Mouse (Mus musculus) left cerebral cortex, postnatal 4 days (tissue): ENCODE results near the gene Hnrnpa0. TPM values are rescaled to one million over a fixed set of nuclear protein-coding genes. Genes with fewer than 3 reads are reported as not detected.

ENCODE experiments used
- DNase-seq: peaks from one replicate; pipeline ENCODE4 v3.0.0-alpha.2; 2022
- intact Hi-C: fragments of 180-260 bp; cut with DNase I; formaldehyde crosslinking; loops from one replicate; pipeline ENCODE4 v1.15.1; 2025
- total RNA-seq, 2 experiments: library from RNA; stranded (reverse); gene quantifications; 2 replicates each; pipeline ENCODE4 v1.2.3; 2021

Gene Hnrnpa0
- total RNA-seq, 2 experiments from 2014 or later: 224 to 244 TPM

DNA sequence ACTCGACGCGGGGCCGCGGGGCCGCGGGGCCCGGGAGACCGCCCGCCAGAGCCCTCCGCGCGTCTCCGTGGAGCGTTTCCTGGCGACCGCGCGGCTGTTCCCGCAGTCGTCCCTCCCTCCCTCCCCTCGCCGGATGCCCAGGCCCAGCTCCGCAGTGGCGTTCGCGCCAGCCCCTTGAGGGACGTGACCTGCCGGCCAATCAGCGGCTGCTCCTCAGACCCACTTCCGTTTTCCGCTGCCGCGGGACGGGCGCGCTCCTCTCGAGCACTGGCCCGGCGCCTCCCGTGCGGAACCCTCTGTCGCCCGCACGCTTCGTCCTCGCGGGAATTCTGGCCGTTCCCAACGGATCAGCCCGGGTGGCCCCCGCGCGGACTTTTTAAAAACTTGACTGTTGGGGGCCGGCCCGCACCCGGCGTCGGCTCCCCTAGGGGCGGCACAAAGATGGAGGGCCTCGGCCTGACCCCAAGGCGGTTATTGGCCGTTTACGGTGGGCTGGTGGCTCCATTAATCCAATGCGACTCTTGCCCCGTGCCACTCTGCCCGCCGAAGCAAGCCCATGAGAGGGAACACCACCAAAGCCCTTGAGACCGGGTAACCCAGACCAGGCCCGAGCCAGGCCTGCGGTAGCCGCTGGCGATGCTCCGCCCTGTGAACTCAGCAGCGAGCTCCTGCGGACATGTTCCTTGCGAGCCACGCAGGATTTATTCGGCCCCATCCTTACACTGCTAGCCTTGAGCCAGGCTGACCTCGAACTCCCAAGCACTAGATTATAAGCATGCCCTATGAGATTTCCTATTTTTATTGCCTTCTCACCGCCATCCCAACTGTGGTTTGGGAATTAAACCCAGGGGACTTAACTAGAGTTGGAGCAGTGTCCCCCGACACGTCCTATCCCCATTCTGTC, 664 bp upstream of the Hnrnpa0 start:
- peak; percentile 98 for DNase-seq
- intact Hi-C loops: no loop called here

DNA sequence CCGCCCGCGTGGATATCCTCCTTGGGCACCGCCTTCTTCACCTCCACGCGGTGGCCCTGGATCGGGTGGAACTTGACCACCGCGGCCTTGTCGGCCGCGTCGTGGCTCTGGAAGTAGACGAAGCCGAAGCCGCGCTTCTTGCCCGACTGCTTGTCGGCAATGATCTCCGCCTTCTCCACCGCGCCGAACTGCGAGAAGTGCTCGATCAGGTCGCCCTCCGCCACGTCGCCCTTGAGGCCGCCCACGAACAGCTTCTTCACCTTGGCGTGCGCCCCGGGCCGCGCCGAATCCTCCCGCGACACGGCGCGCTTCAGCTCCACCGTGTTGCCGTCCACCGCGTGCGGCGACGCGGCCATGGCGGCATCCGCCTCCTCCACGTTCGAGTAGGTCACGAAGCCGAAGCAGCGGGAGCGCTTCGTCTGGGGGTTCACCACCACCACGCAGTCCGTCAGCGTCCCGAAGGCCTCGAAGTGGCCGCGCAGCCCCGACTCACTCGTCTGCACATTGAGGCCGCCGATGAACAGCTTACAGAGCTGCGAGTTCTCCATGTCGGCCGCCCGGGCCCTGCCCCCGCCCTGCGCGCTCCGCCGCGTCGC, 492 bp downstream of the Hnrnpa0 start:
- no peak for DNase-seq
- intact Hi-C loops: no loop called here

DNA sequence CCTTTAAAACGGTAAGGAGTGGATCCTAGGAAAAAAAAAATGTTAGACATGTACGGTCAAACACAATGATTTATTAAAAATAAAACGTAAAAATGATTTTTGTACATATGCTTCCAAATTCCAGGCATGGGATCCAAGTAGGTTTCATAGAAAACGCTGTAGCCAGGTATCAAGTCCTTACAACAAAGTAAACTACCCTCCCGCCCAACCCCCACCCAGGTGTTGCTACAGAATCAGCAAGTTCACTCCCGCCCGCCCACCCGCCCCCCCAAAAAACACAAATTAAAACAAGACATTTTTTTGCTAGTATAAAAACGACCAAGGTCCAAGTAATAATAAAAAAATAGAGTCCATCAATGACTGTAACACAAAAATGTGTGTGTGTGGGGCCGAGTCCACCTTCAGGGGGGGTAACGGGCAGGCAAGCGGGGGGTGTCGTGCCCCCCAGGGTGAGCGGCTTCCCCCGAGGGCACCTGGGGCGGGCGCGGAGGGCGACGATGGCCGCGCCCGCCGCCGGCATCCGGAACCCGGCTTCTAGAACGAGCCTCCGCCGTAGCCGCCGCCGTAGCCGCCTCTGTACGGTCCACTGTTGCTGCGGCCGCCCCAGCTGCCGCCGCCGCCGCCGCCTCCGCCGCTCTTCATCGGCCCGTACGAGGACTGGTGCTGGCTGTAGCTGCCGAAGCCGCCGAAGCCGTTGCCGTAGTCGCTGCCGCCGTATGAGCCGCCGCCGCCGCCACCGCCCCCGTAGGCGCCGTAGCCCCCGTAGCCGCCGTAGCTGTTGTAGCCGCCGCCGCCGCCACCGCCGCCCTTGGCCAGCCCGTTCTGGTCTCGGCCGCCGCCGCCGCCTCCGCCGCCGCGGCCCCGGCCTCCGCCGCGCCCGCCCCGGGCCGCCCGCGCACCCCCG, 1.2 kb downstream of the Hnrnpa0 start:
- intact Hi-C loops: no loop called here
- DNase-seq: no peak

DNA sequence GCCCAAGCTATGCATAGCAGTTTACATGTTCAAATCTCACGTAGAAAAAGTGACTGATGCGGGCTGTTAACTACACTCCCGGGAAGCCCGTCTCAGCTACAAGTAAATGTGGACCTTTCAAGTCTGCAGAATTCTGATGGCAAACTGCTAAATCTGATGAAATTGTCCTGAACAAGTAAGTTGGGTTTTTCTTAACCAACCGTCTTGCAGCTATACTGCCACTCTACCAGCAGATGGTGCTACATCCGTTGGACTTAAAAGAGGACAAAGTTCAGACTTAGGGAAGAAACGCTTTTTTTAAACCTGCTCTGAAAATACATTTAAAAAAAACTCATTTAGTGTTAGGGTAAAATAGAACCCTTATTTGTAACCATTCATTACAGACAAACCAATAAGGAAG, 2.2 kb downstream of the Hnrnpa0 start:
- intact Hi-C loops: no loop called here
- no peak for DNase-seq

DNA sequence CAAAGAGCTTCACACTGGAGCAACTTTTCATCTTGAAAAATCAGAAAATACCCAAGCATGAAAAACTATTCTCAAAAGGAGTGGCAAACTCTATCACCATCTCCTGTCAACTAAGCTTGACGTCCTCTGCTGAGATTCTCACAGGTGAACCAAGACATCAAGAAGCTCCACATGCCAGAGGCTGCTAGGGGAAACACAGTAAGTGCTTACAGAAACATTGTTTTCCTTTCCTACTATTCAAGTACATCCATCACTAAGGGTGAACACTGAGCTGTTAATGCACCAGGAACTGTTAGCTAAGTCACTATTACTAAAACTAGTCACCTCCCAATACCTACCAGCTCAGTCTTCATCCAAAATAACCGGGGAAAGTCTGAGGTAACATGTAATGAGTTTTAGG, 3.4 kb downstream of the Hnrnpa0 start:
- intact Hi-C loops: no loop called here
- no peak for DNase-seq

DNA sequence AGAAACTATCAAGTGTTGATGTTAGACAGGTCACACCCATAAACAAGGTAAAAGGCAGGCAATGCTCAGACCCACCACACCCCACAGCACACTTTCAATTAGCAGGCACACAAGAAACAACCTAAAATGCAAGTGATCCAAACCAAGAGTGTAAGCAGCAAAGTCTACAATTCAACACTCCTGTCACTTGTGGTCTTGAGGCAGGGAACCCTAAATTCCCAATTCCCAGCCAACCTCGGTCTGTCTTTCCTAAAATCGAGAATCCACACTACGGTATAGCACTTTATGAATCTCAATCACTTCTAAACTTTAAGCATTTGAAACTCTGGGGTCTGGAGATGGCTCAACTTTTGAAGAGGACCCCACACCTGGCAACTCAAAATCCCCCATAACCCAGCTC, 4.1 kb downstream of the Hnrnpa0 start:
- intact Hi-C loops: no loop called here
- DNase-seq: no peak

DNA sequence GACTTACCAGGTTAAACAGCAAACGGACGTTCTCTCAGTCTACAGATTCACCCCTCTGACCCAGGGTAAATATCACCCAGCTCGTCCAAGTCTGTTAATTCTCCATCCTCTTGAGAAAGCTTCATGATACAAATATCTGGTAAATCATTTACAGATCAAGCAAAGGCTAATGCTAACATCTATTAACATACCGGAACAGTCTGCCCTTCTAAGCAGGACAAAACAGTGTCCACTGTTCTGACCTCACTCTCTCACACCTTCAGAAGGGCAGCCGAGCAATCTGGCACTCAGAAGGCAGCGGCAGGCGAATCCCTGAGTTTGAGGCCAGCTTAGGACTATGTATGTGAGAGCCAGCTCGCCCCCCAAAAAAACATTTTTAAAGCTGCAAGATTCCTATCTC, 5.0 kb downstream of the Hnrnpa0 start:
- intact Hi-C loops: no loop called here
- DNase-seq: no peak

DNA sequence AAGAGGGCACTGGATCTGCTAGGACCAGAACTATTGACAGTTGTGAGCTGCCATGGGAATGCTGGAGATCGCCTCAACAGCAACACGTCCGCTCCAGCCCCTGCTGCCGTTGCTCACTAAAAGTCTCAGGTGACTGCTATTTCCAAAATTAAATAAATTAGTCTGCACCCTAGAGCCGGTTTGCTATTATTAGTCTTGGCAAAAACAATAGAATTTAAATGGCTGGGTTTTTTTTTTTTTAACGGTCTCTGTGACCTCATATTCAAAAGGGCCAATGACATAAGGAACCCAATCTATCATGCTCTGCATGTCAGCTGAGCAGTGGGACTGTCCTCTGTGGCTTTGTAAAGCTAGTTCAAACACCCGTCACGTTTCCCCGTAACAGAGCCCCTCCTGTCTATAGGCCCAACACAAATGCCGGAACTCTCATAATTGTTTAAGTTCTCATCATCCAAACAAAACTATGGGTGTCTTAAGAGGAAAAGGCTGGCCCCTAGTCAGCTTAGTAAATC, 5.5 kb downstream of the Hnrnpa0 start:
- intact Hi-C loops: no loop called here
- DNase-seq: no peak

DNA sequence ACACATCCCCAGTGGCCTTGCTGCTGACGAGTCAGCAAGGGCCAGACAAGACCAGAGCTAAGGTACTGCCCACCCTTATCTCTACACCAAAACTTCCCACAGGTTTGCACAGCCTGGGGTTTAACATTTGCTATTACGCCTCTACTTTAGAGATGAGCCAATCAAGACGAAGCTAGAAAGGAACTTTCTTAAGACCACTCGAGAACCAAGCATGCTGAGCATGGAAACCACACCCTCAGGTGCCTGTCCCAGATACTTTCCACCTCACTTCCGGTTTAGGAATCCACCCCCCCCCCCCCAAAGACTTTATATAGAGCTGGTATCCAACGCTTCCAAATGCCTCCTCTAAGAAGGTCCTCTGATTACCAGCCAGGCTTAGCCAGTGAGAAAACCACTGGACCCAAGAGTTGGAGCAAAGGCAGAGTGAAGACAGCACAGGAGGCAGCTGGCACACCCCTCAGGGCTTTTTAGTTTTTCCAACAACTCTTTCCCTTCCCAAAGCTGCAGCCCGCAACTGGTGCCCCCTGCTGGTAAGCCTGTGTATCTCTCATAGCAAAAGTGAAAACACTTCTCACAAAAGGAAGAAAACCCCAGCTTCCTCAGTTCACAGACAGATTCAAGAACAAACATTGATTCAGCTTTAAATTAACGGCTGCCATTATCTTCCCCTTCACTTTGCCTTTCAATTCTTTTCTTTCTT, 10.9 kb downstream of the Hnrnpa0 start:
- DNase-seq: peak; percentile 71
- intact Hi-C loops: loop anchor here (2.0 kb wide), 1 partner anchor 105 kb away; no protein-coding TSS in a partner anchor

DNA sequence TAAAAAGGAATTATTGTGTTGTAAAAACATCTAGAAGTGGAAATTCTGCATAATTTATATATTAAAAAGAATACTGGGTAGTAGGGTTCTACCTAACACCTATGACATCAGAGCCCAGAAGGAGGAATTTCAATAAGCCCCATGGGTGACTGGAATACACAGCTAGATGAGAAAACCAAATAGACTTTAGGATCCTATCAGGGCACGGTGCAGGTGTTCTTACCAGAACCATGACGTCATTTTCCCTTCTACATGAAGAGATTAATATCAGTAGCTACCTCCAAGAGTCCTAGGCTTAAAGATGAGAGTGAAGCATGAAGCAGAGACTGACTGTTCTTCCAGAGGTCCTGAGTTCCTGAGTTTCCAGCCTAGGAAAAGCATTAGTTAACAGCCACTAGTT, 11.6 kb downstream of the Hnrnpa0 start:
- intact Hi-C loops: loop anchor here (2.0 kb wide), 1 partner anchor 104 kb away; no protein-coding TSS in a partner anchor
- DNase-seq: no peak

DNA sequence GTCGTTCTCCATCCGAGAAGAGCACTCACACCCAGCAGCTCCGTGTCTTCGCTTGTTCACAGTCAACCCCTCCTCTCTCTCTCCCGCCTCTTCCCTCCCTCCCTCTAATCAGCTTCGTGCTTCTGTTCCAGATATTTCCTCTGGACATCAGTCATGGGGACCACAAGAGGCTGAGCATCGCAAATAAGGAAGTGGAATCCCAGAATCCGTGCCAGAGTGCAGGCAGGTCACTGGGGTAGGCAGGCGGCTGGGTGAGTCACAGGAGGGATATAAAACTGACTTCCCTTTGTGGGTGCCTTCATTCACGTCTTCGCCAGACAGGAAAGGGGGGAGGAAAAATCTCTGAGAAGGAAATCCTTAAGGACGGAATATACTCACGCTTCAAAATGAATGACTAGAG, 13.1 kb downstream of the Hnrnpa0 start:
- intact Hi-C loops: no loop called here
- no peak for DNase-seq

DNA sequence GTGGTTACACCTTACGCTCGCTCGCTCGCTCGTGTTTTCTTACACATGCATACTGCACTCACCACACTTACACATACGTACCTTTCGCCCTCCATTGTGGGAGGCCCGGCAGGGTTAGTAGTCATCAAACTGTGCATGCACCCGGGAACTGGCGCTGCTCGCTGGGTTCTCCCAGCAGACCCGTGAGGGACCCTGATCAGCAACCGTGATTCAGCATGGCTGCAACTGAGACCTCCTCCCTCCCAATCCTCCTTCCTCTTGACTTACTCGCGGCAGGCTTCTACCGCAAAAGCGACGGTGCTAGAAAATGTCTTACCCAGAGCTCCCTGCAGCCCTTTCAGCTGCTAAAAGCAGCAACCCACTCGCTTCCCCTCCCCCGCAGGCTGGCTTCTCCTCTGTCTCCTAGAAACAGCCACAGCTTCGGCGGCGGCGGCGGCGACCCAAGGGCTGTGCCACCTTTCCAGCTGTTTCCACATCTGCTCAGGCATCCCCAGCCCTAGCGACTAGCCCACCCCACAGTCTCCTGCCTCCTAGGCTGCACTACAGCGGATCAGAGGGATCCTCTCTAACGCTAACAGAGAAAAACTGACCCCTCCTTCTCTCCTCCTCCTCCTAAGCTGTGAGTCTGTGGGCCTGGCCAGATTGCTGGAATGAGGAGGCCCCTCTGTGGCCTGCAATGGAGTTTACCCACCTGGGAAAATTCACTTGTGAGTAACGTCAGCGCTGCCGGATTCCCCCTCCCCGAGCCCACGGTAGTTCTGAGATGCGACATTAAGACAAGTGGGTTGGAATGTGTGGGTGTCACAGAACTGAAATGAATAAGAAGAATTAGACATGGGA, 15.1 kb downstream of the Hnrnpa0 start, which contains the start of gene Klhl3:
TSS of gene Klhl3 (minus strand) at position 532 of the 840 bp plus-strand sequence.
- intact Hi-C loops: no loop called here
- DNase-seq: peak; percentile 71

DNA sequence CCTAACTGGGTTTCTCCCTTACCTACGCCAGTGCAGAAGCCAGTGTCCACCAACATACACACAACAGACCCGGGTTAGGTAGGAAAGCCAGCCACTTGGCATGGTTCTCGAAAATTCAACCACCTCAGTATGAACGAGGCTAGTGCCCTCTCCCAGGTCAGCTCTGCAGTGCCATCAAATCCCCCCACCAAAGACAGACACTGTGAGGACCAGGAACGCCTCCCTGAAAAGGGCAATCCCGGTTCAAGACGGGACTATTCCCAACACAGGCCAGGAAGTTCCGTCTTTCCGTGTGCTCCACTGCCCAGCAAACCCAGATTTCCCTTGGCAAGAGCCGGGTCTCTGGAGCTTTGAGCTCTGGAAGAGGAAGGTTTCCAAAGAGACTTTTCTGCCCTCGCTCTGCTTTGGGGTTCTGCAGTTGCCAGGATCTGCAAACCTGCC, 15.7 kb downstream of the Hnrnpa0 start:
- intact Hi-C loops: no loop called here
- peak; percentile 26 for DNase-seq

DNA sequence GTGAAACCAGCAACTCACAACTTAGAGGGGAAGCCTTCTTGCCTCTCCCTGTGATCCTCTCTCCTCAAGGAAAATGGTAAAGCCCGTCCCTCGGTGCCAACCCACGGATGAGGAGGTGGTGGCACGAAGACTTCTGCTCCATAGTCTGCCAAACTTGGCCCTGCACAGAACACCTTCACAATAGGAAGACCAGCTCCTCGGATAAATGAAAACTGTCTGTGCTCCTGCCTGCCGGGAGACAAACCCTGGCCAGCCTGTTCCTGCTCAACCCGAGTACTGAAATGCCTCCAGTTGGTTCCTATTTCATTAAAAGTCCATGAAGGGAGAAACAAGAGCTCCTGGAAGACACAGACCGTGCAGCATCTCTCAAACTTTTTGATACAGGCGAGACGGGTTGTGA, 16.2 kb downstream of the Hnrnpa0 start:
- no peak for DNase-seq
- intact Hi-C loops: no loop called here

DNA sequence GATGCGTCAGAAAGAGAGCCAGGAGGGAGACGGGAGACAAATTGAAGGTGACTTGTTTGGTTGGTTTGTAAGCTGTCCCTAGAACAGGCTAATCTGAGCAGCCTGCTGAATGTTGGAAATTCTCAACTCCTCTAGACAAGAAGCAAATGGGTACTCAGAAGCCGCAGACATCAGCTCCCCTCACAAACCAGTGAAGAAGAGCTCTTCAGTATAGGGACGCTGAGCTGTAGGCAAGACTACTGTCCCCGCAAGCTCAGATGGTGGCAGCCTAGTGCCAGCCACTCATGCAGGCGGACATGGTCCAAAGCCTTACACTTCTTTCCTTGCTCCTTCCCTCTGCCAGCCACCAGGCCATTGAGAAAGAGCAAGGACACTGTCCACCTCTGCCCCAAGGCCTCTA, 17.1 kb downstream of the Hnrnpa0 start:
- no peak for DNase-seq
- intact Hi-C loops: no loop called here

DNA sequence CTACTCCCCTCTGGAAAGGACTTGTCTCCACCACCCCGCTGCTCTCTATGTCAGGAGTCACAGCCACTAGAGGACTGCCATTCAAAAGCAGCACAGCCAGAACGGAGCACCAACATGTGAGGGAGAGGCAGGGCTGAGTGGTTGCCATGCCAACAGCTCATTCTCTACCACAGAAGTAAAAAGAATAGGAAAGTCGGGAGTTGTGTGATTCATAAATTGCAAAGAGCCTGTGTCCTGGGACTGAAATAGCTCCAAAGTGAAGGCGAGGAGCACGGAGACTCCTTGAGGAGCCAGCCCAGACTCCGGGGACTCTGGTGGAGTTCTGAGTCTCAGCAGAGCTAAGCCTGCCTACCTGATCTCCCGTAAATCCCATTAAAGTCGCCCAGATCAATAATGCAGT, 37.7 kb downstream of the Hnrnpa0 start:
- intact Hi-C loops: no loop called here
- peak; percentile 25 for DNase-seq

DNA sequence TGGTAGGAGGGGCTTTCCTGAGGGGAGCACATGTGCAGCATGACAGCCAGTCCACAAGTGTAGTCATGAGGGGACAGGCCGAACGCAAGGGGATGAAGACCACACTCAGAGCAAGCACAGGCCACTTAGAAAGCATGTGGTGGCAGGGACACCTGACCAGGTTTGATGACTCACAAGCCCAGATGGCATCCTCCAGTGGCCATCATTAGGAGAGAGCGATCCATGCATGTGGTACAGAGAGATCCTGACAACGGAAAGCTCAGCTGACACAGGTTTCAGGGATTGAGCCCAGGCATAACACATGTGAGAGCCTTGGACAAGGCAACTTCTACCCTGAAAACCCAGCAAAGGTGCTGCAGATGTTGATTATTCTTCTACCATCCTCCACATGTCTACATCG, 44.0 kb downstream of the Hnrnpa0 start:
- DNase-seq: no peak

DNA sequence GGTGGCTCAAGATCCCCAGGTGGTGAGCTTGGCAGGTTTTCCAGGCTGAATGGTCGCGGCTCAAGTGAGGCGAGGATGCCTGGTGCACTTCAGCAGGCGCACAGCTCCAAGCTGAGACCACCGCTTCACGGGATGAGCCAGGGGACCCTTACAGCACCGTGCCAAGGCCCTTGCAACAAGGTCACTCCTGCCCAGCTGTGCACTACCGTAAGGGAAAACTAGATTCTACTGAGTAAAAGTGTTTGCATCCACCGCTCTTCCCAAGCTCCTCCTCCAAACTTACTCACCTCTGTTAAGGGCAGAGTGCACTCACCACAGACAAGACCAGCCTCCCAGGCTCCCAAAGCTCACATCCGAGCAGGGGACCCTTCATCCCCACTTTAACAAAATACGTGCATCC, 44.8 kb downstream of the Hnrnpa0 start:
- intact Hi-C loops: no loop called here
- DNase-seq: no peak

More for the DNA sequence above, 44.0 kb downstream of the Hnrnpa0 start:
- intact Hi-C loops: no loop called here

DNA sequence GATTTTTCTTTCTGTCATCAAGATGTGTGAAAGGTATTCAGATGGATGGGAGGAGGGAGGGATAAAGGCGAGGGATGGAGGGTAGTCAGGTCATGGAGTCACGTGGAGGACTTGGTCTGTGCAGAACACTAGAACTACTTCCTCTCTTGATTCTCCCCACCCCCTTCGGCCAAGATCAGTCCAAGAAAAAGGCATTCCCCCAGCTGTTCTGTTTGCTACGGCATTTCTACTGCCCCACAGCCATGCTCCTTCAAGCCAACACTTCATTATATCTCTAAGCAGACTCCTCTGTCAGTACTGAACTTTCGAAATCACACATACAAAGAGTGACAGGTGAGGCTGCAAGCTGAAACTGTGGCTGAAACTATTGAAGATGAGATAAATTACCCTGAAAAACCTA, 45.3 kb downstream of the Hnrnpa0 start:
- DNase-seq: no peak
- intact Hi-C loops: no loop called here
